Mouse (Mus musculus) bone marrow macrophage, adult 2 months (primary cell): ENCODE measurements around the gene Pycr2.

Experiments used
- CTCF ChIP-seq: IDR thresholded peaks from 2 replicates; pipeline ENCODE4 v1.5.1; 2012; ENCODE audit warnings: low read depth, mild to moderate bottlenecking, low read length, moderate library complexity
- POLR2A ChIP-seq: IDR thresholded peaks from 2 replicates; pipeline ENCODE4 v1.6.1; 2012; ENCODE audit warnings: mild to moderate bottlenecking, low read depth, low read length, borderline replicate concordance

DNA sequence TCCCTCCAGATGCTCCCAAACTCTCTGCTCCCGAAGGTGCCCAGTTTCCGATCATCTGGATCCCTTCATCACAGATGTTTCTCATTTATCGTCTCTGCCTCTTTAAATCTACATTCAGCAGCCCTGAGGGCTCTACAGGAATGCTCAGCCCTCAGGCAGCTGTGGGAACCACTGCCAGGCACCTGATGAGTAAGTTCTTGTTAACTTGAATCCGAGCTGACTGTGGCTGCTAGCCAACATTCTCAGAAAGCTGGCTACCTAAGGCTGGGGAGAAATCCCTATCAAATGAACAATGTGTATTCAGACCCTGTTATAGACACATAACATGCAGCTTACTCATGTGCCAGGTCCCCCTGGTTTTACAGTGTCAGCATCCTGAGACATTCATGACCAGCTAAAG, 9.7 kb downstream of the Pycr2 start:
- TF ChIP-seq POLR2A (no peak), CTCF (no peak)
